Mouse (Mus musculus) lung, postnatal 0 days (tissue): ENCODE data around the gene Ino80d. TPM values are rescaled to one million over a fixed set of nuclear protein-coding genes. Genes with fewer than 3 reads are reported as not detected.
"Not testable (repeated sequence)": the region's sequence is repeated elsewhere in the genome, so short reads cannot be mapped to it uniquely, and the experiment has no call there.

Experiments used
- ATAC-seq: fragments of 200-750 bp; cut with Nextera tagmentation; 2 replicates; pipeline ENCODE4 v1.8.0; 2017; ENCODE audit warnings: moderate library complexity
- DNase-seq: peaks from one replicate; pipeline ENCODE4 v3.0.0-alpha.2; 2016; ENCODE audit warnings: low spot score
- H3K27ac ChIP-seq: fragments of 300-500 bp; sonication (generic); 2 replicates; pipeline ENCODE4 v1.5.1; 2014; ENCODE audit warnings: antibody characterized with exemption, mild to moderate bottlenecking, low read length, mixed read lengths
- H3K27me3 ChIP-seq: fragments of 300-500 bp; sonication (generic); replicated peaks from 2 replicates; pipeline ENCODE4 v1.6.1; 2014; ENCODE audit warnings: low read length, mixed read lengths; ENCODE audit not compliant: insufficient read depth
- H3K36me3 ChIP-seq: fragments of 300-500 bp; sonication (generic); 2 replicates; pipeline ENCODE4 v1.6.1; 2014; ENCODE audit warnings: low read length, mixed read lengths; ENCODE audit not compliant: insufficient read depth
- H3K4me1 ChIP-seq: fragments of 300-500 bp; sonication (generic); 2 replicates; pipeline ENCODE4 v1.6.1; 2014; ENCODE audit warnings: antibody characterized with exemption, low read depth, low read length, mixed read lengths; ENCODE audit not compliant: insufficient read depth
- H3K4me2 ChIP-seq: fragments of 300-500 bp; sonication (generic); replicated peaks from 2 replicates; pipeline ENCODE4 v1.6.1; 2014; ENCODE audit warnings: low read depth, mild to moderate bottlenecking, low read length, moderate library complexity, mixed read lengths
- H3K4me3 ChIP-seq: fragments of 300-500 bp; sonication (generic); 2 replicates; pipeline ENCODE4 v1.5.1; 2014; ENCODE audit warnings: low read depth, low read length
- H3K9ac ChIP-seq: fragments of 300-500 bp; sonication (generic); replicated peaks from 2 replicates; pipeline ENCODE4 v1.6.1; 2014; ENCODE audit warnings: low read depth, mild to moderate bottlenecking
- H3K9me3 ChIP-seq: fragments of 300-500 bp; sonication (generic); 2 replicates; pipeline ENCODE4 v1.6.1; 2016; ENCODE audit warnings: low read length, mixed read lengths
- CTCF ChIP-seq: IDR thresholded peaks from 2 replicates; pipeline ENCODE4 v1.5.1; 2016; ENCODE audit warnings: antibody characterized with exemption, mild to moderate bottlenecking
- EP300 ChIP-seq: IDR thresholded peaks from 2 replicates; pipeline ENCODE4 v1.6.1; 2016; ENCODE audit warnings: antibody characterized with exemption, mild to moderate bottlenecking, control low read depth
- WGBS: fragments of 180-500 bp; shearing (Covaris S2); extraction: QIAGEN DNeasy Blood & Tissue Kit; methylation state at CpG from one replicate; pipeline ENCODE4 v1.1.7; 2014; 5-methylcytosine and 5-hydroxymethylcytosine counted together
- polyA plus RNA-seq: library from polyadenylated mRNA; unstranded; fragments of >200 nt; fragmentation: Nextera tagmentation; extraction: Ambion mirVana; gene quantifications from 2 replicates; pipeline ENCODE4 v1.2.1, GENCODE M21; 2015

The Ino80d gene
- 7.5 and 10.4 TPM in 2 replicates for polyA plus RNA-seq

DNA sequence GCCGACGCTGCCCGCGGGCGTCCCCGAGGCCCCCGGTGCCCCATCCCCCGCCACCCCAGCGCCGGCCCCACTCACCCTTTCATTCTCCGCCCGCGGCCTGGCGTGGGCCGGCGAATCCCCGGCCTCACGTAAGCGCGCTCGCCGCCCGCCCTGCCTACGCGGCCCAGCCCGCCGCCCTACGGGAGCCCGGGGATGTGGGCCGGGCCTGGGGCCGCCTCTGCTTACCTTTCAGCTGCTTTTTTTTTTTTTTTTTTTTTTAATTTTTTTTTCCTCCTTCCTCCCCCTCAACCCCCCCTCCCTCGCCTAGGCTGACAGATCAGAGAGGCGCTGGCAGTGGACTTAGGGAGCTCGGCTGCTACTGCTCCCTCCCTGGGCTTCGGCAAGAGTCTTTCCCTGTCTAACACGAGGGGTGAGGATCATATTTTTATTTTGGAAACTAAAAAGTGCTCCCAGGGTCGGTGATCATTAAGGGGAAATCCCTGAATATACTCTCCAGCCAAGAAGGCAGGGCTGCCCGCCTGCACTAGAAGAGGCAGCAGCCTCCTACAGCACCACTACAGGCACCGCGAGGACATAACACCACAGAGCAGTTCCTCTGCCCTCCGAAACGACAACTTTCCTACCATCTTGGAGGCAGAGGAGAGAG is at the start of gene Ino80d:
Ino80d (minus strand) TSS at position 532 of the 646 bp plus-strand sequence.
- TF ChIP-seq EP300 = no peak
- TF ChIP-seq CTCF = peak; percentile 77
- Histone ChIP-seq H3K9me3 (no peaks in the 10 kb centered on the region), H3K27ac (peak within 1 kb of the TSS; percentile 100), H3K9ac (peak within 1 kb of the TSS; percentile 100), H3K4me1 (no peaks in the 10 kb centered on the region; the same call in 1 of the 2 replicates), H3K4me3 (peak within 1 kb of the TSS; percentile 92), H3K36me3 (0 out of 2 replicates have a peak, but pooled peaks cover 10% of the 10 kb centered on the region), H3K27me3 (no peaks in the 10 kb centered on the region), H3K4me2 (peak within 1 kb of the TSS; percentile 87)
- ATAC-seq (peak; percentile 90), DNase-seq (peak; percentile 96)
- 1% methylated on average over 30 of the region's 42 CpGs for WGBS

DNA sequence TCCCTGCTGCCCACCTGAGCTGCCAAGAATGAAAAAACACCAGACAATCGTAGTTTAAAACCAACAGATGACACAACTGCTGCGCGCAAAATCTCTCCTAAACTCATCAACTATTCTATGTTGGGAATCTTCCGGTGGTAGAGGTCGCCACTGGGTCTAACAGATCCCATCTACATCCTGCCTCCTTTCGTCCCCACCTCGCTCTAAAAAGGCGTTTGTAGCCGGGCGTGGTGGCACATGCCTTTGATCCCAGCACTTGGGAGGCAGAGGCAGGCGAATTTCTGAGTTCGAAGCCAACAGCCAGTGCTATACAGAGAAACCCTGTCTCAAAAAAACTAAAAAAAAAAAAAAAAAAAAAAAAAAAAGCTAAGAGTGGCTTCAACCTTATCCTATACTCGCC is 25.8 kb upstream of the Ino80d start:
- Histone ChIP-seq H3K36me3 (peaks cover 8% of the 10 kb centered on the region; the same call in 1 of the 2 replicates), H3K4me3 (no peak overlapping the region), H3K27ac (no peak overlapping the region), H3K4me2 (no peak overlapping the region), H3K9ac (no peak overlapping the region), H3K4me1 (no peaks in the 10 kb centered on the region), H3K27me3 (no peaks in the 10 kb centered on the region), H3K9me3 (no peaks in the 10 kb centered on the region)
- no peak for DNase-seq
- ATAC-seq = no peak
- TF ChIP-seq EP300 (no peak), CTCF (no peak)
- 96% methylated on average over 13 of the region's 13 CpGs for WGBS

DNA sequence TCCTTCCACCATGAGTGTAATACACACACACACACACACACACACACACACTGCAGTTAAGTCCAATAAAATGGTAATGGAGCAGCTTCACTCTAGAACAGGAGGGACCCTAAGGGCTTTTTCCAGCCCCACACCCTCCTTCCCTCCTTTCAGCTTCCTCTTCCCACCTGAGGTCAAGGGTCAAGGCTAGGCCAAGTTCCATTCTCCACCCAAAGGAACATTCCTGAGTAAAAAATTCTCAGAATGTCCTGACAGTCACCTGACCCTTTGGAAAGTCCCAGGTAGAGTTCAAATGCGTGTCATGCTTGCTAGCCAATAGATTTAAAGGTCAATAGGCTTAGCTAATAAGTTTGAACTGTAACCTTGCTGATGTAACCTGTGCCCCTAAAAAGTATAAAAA is 24.1 kb upstream of the Ino80d start:
- not testable (repeated sequence) for H3K4me1 ChIP-seq, H3K36me3 ChIP-seq
- 92% methylated on average over 1 of the region's 1 CpGs for WGBS

DNA sequence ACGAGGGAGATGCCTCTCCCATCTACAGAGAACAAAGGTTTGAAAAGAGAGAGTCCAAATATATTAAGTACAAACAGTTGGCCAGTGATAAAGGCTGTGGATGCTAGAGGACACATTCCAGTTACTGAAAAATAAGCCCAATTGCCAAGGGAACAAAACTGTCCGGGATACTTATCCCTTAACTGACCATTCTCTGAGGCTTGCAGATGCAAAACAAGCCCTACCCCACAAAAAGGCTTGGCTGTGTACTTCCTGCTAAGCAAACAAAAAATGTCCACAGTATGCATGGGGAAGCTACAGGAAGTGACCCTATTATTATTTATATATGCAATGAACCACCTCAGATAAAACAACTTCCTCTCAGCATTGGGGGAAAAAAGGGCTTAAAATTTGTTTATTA is 23.5 kb upstream of the Ino80d start:
- no peak for TF ChIP-seq EP300
- no peak for TF ChIP-seq CTCF
- H3K4me1 ChIP-seq = no peaks in the 10 kb centered on the region
- no peak overlapping the region for H3K9ac ChIP-seq
- no peak overlapping the region for H3K4me3 ChIP-seq
- no peak overlapping the region for H3K4me2 ChIP-seq
- WGBS = 63% methylated on average over 2 of the region's 2 CpGs
- H3K36me3 ChIP-seq = peaks cover 3% of the 10 kb centered on the region; the same call in 1 of the 2 replicates
- DNase-seq (no peak), ATAC-seq (no peak)
- H3K27ac ChIP-seq = no peak overlapping the region
- H3K9me3 ChIP-seq = no peaks in the 10 kb centered on the region
- no peaks in the 10 kb centered on the region for H3K27me3 ChIP-seq

More for the DNA sequence above, 24.1 kb upstream of the Ino80d start:
- not testable (repeated sequence) for H3K4me2 ChIP-seq, H3K27ac ChIP-seq, H3K4me3 ChIP-seq, H3K9me3 ChIP-seq, H3K27me3 ChIP-seq, H3K9ac ChIP-seq, ATAC-seq, DNase-seq

DNA sequence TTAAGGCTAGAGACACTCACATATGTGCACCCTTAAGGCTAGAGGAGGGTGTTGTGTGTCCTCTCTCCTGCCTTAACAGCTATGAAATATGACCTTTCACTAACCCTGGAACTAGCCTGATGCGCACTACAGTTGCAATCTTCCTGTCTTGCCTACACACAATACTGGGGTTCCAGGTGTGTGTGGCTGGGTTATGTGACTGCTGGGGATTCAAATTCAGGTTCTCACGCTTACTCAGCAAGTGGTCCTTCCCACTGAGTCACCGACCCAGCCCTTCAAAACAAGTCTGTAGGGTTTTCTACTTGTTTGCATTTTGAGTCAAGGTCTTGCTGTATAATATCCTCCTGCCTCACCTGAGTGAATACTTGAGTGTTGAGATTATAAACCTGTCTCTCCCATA is 20.1 kb upstream of the Ino80d start:
- Histone ChIP-seq H3K27ac (no peak overlapping the region), H3K9me3 (no peaks in the 10 kb centered on the region), H3K4me1 (no peaks in the 10 kb centered on the region; the same call in 1 of the 2 replicates), H3K4me2 (no peak overlapping the region), H3K9ac (no peak overlapping the region), H3K4me3 (no peak overlapping the region), H3K27me3 (no peaks in the 10 kb centered on the region), H3K36me3 (0 out of 2 replicates have a peak, but pooled peaks cover 3% of the 10 kb centered on the region)
- TF ChIP-seq EP300 = no peak
- no peak for TF ChIP-seq CTCF
- 82% methylated on average over 3 of the region's 3 CpGs for WGBS
- no peak for DNase-seq
- ATAC-seq = no peak

DNA sequence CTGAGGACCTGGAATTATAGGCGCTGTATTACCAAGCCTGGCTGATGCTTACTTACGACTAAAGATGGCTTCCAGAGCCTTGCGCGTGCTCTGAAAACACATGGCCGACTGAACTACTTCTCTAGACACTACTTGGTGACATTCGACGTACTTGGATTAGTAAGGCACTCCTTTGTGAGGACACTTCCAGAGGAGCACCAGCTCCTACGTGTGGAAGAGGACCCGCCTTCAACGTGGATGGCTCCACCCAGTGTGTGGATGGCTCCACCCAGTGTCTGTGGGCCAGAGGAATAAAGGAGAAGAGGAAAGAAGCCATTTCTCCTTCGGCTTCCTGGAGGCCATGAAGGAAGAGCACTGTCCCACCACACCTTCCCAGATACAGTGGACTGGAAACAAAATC is 17.3 kb upstream of the Ino80d start:
- TF ChIP-seq CTCF = no peak
- TF ChIP-seq EP300 = no peak
- no peak for ATAC-seq
- Histone ChIP-seq H3K4me1 (no peaks in the 10 kb centered on the region; the same call in 1 of the 2 replicates), H3K36me3 (no peaks in the 10 kb centered on the region), H3K4me3 (no peak overlapping the region), H3K4me2 (no peak overlapping the region), H3K9me3 (no peaks in the 10 kb centered on the region), H3K27me3 (no peaks in the 10 kb centered on the region), H3K9ac (no peak overlapping the region), H3K27ac (no peak overlapping the region)
- no peak for DNase-seq
- WGBS = 86% methylated on average over 11 of the region's 11 CpGs
